Mouse (Mus musculus) heart, embryonic 10.5 days (tissue): ENCODE measurements around the gene Ehbp1. TPM values are rescaled to one million over a fixed set of nuclear protein-coding genes. Genes with fewer than 3 reads are reported as not detected.

Experiments used
- DNase-seq: peaks from one replicate; pipeline ENCODE4 v3.0.0-alpha.2; 2017; ENCODE audit warnings: low spot score
- H3K27ac ChIP-seq: fragments of 300-500 bp; sonication (generic); 2 replicates; pipeline ENCODE4 v1.5.1; 2016; ENCODE audit warnings: mild to moderate bottlenecking
- H3K27me3 ChIP-seq: fragments of 300-500 bp; sonication (generic); 2 replicates; pipeline ENCODE4 v1.6.1; 2016; ENCODE audit warnings: mild to moderate bottlenecking; ENCODE audit not compliant: poor library complexity, insufficient read depth, severe bottlenecking
- H3K36me3 ChIP-seq: fragments of 300-500 bp; sonication (generic); 2 replicates; pipeline ENCODE4 v1.6.1; 2016; ENCODE audit warnings: mild to moderate bottlenecking, moderate library complexity
- H3K4me1 ChIP-seq: fragments of 300-500 bp; sonication (generic); 2 replicates; pipeline ENCODE4 v1.6.1; 2016; ENCODE audit warnings: mild to moderate bottlenecking
- H3K4me3 ChIP-seq: fragments of 300-500 bp; sonication (generic); 2 replicates; pipeline ENCODE4 v1.5.1; 2016; ENCODE audit warnings: mild to moderate bottlenecking, moderate library complexity
- H3K9me3 ChIP-seq: fragments of 300-500 bp; sonication (generic); 2 replicates; pipeline ENCODE4 v1.6.1; 2016; ENCODE audit warnings: mild to moderate bottlenecking, moderate library complexity
- WGBS: fragments of 180-500 bp; shearing (Covaris S2); methylation state at CpG from one replicate; pipeline ENCODE4 v1.1.7; 2016; 5-methylcytosine and 5-hydroxymethylcytosine counted together
- polyA plus RNA-seq: library from polyadenylated mRNA; unstranded; fragments of >200 nt; fragmentation: Nextera tagmentation; extraction: Ambion mirVana; gene quantifications from 2 replicates; pipeline ENCODE4 v1.2.1, GENCODE M21; 2016

Gene Ehbp1
- polyA plus RNA-seq, 1 experiment from 2014 or later = 10.6 TPM

DNA sequence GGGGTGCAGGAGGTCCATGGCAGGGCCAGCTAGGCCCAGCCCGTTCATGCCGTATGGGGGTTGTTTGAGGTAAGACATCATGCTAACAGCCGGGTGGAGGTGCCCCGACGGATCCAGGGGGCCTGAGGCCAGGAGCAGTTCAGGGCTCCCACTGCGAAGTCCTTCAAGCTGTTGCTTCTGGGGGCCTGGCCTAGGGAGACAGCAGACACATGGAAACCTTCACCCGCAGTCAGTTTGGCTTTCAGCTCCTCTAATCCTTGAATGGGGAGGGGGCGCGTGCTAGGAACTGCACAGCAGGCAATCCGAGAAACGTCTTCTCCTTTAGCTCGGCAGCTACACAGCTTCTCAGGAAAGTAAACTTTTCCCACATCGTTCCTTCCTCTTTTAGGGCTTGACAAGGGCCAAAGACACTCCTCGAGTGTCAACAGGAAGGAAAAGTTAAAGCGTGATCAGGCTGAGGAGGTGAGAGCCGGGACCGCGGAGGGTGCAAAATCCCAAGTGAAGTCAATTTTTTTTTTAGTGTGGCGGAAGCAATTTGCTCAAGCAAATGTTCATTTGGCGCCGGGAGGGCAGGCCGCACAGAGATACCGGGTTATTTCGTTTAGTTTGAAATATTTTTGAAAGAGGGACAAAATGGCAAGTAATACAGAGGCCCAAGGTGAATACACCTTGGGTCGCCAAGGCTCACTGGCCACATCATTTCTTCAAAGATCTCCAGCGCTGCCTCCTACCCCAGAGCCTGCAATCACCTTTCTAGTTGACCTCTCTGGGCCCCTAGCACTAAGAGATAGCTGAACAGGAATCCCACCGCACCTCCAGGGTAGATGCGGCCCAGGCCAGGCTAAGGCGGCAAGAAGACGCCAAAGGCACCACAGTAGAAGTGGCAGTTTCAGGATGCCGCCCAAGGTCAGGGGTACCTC is 342.4 kb downstream of the Ehbp1 start:
- H3K4me3 ChIP-seq = peak overlapping the region; percentile 75; the same call in 1 of the 2 replicates
- peaks cover 50% of the 10 kb centered on the region for H3K4me1 ChIP-seq
- DNase-seq = no peak
- H3K9me3 ChIP-seq = no peaks in the 10 kb centered on the region
- H3K27ac ChIP-seq = no peak overlapping the region
- no peaks in the 10 kb centered on the region for H3K36me3 ChIP-seq
- peaks cover 94% of the 10 kb centered on the region for H3K27me3 ChIP-seq
- 7% methylated on average over 31 of the region's 31 CpGs for WGBS

DNA sequence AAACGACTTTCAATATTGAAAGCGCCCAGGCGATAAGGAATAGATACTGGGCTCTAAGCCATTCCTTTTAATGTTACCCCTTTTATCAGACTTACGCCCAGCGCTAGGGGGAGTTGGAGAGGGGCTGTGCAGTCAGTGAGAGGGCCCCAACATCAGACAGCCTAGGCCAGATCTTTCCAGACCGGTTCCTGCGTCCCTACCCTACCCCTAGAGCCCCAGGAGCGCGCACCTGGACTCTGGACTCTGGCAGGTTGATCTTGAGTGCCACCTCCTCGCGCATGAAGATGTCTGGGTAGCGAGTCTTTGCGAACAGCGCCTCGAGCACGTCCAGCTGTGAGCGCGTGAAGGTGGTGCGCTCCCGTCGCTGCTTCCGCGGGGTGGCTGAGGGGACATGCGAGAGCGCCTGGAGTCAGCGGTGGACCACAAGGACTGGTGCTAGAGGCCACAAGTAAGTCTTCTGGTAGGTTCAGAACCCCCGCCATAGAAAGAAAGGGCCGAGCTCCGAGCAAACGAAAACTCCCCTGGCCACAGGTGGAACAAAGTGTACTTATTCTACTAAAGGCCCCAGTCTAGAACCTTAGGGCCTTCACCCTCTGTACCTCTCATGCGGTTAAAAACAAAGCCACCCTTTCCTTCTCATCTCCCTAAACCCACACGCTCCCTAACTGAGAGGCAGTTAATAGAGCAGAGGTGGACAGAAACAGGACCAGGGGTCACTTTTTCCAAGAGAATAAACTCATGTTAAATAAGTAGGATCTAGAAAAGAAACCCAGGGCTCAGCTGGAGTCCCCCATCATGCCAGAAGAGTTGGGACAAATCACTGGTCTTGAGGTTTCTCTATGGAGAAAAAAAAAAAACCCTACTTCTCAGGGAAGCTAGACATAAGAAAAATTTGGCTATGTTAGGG is 343.7 kb downstream of the Ehbp1 start:
- DNase-seq = peak; percentile 77
- no peaks in the 10 kb centered on the region for H3K36me3 ChIP-seq
- H3K4me3 ChIP-seq = no peak overlapping the region
- H3K27ac ChIP-seq = no peak overlapping the region
- H3K9me3 ChIP-seq = no peaks in the 10 kb centered on the region
- H3K4me1 ChIP-seq = peaks cover 40% of the 10 kb centered on the region
- 7% methylated on average over 32 of the region's 32 CpGs for WGBS
- peaks cover 94% of the 10 kb centered on the region for H3K27me3 ChIP-seq

DNA sequence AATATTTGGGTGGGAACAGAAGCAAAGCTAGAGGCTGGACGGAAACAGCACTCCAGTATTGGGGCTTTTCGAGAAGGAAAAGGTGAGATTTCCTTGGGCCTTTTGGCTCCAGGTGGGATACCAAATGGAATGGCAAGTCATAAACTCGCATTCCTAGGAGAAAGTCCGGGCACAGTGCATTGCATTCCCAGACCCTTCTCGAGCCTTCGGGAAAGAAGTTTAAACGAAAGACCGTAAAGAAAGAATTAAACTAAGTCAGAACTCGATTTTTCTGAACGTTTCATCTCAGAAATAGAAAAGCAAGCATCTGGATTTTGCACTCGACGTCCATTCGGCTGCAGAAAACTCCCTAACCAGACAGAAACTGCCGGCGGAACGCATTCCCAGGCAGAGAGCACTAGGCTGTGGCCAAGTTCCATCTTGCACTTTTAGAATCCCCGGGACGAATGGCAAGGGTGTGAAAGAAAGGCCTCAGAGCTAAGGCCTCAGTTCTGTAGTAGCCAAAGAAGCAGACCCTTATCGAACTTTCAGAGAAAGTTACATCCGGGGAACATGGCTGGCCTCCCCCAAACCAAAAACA is 344.4 kb downstream of the Ehbp1 start:
- no peaks in the 10 kb centered on the region for H3K36me3 ChIP-seq
- no peak overlapping the region for H3K27ac ChIP-seq
- H3K4me3 ChIP-seq = no peak overlapping the region
- H3K27me3 ChIP-seq = peaks cover 97% of the 10 kb centered on the region
- no peaks in the 10 kb centered on the region for H3K9me3 ChIP-seq
- peaks cover 40% of the 10 kb centered on the region for H3K4me1 ChIP-seq
- WGBS = 2% methylated on average over 20 of the region's 20 CpGs
- DNase-seq = no peak

DNA sequence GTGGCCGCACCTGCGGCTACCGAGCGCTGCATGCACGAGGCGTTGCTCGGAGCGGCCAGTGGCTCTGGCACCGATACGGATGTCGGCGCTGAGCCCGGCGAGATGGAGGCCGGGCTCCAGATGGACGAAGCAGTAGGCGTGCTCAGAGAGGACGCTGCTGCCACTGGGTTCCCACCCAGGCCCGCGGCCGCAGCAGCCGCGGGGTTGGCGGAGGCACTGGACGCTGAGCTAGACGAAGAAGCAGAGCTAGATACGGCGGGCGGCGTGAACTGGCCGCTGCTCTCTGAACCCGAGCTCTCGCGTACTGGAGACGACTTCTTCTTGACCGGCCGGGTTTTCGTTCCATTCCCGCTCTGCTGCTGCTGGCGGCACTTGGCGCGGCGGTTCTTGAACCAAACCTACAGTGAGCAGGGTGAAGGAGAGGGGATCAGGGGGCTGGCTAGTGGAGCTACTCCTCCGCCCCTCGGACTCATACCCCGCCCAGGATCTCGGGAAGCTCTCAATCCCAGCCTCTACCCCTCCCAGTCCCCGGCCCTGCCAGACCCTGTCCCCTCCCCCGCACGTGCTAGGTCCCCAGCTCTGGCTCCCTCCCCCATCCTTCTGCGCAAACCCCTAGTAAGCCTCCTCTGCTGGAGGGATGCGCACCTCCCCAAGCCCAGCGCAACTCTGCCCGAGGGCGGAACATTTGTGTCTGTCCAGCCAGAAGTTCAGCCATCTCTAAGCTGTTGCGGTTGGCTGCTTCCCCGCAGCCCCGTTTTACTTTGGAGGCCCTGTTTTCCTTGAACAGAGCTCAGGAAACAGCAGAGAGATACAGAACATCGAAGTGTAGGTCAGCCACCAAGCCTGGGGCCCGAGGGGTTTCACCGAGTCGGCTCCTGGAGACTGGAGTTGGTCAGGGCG is 345.2 kb downstream of the Ehbp1 start:
- Histone ChIP-seq H3K36me3 (no peaks in the 10 kb centered on the region), H3K27ac (no peak overlapping the region), H3K27me3 (peaks cover 99% of the 10 kb centered on the region), H3K4me1 (peaks cover 39% of the 10 kb centered on the region), H3K9me3 (no peaks in the 10 kb centered on the region), H3K4me3 (peak overlapping the region; percentile 55)
- peak; percentile 79 for DNase-seq
- WGBS = under 1% methylated on average over 63 of the region's 63 CpGs

DNA sequence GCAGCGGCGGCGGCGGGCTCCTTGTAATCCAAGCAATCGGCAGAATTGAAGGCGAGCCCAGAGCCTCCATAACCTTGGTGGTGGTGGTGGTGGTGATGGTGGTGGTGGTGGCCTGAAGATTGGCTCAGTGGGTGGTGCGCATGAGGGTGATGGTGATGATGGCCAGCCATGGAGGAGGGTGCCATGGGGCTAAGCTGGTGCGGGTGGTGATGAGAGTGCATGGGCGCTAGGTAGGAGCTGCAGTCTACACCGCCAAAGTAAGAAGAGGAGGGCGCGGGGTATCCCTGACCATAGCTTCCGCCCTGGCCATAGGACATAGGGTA is 345.8 kb downstream of the Ehbp1 start:
- Histone ChIP-seq H3K4me3 (peak overlapping the region; percentile 55), H3K9me3 (no peaks in the 10 kb centered on the region), H3K27me3 (peaks cover 100% of the 10 kb centered on the region), H3K27ac (no peak overlapping the region), H3K36me3 (no peaks in the 10 kb centered on the region), H3K4me1 (peaks cover 39% of the 10 kb centered on the region)
- DNase-seq = peak; percentile 76
- WGBS = 3% methylated on average over 13 of the region's 13 CpGs

DNA sequence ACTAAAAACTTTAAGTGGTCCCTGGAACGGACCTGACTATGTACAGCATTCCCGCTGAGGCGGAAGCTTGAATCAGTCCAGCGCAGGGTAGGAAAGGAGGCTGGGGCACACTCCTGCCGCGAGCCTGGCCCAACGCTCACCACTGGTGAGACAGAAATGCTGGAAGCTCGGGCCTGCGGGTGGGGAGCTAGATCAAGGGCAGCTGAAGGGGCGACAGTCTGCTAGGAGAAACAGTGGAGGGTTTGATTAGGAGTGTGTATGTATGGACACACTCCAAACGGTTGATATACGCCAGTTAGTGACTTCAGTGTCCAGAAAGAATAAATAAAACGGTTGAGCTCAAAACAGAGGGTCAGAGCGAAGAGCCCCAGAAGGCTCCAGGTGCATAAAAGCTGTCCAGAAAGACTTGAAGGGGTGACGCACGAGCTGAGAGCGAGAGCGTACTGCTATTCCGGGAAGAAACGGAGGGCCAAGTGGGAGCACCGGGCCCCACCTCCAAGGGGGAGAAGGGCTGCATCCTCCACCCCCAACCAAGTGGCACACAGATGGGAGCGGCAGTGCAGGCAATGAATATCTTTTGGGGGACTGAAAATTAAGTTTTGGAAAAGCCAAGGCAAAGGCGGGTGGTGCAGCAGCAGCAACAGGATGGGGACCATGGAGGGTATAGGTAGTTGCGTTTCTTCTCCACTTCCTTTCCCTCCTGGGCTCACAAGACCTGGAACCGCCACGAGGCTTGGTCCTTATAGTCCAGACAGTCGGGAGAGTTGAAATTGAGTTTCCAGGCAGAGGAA is 346.4 kb downstream of the Ehbp1 start:
- WGBS = 3% methylated on average over 27 of the region's 27 CpGs
- no peaks in the 10 kb centered on the region for H3K36me3 ChIP-seq
- no peaks in the 10 kb centered on the region for H3K9me3 ChIP-seq
- H3K4me1 ChIP-seq = peaks cover 34% of the 10 kb centered on the region
- peak; percentile 74 for DNase-seq
- H3K27ac ChIP-seq = no peak overlapping the region
- peak overlapping the region; percentile 55 for H3K4me3 ChIP-seq
- peaks cover 100% of the 10 kb centered on the region for H3K27me3 ChIP-seq

DNA sequence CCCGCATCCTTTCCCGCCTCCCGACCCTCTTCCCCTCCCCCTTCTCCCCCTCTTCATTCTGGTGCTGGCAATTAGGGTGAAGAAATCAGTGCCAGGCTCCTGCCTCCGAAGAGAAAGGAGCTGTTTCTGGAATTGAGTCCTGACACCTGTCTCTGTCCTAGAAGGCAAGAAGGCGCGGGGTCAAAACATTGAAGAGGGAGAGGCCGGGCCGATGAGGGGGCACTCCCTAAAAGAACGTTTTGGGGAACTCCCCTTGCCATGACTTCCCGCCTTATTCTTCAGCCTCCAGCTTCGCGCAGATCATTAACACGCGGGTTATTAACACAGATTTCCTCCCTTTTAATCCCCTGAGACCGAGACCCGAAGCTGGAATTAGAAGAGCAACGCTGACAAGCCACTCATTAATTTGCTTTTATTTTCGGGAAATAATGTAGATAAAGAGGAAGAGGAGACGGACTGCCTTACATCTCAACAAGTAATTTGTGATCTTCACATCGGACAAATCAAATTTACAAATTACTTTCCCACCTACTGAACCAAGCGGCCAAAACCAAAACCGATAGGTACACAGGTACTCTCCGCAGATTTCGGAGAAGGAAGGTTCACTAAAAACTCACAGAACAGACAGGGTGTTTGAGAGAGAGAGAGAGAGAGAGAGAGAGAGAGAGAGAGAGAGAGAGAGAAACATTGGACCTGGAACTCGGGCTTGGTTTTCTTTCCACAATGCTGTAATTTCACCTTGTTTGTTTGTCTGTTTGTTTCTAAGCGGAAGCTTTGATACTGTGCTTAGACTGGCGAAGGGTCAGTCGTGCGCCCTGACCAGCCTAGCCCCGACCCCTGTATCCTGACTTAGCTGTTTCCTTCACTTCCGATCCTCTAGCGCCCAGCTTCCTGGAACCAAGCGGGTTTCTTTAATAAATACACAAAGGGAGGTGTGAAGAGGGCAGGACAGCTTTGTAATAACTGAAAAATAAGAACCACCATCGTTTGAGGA is 347.4 kb downstream of the Ehbp1 start:
- WGBS = 1% methylated on average over 34 of the region's 34 CpGs
- no peaks in the 10 kb centered on the region for H3K36me3 ChIP-seq
- no peak overlapping the region for H3K27ac ChIP-seq
- H3K9me3 ChIP-seq = no peaks in the 10 kb centered on the region
- H3K27me3 ChIP-seq = peaks cover 95% of the 10 kb centered on the region
- H3K4me1 ChIP-seq = peaks cover 27% of the 10 kb centered on the region
- peak; percentile 74 for DNase-seq
- H3K4me3 ChIP-seq = no peak overlapping the region

DNA sequence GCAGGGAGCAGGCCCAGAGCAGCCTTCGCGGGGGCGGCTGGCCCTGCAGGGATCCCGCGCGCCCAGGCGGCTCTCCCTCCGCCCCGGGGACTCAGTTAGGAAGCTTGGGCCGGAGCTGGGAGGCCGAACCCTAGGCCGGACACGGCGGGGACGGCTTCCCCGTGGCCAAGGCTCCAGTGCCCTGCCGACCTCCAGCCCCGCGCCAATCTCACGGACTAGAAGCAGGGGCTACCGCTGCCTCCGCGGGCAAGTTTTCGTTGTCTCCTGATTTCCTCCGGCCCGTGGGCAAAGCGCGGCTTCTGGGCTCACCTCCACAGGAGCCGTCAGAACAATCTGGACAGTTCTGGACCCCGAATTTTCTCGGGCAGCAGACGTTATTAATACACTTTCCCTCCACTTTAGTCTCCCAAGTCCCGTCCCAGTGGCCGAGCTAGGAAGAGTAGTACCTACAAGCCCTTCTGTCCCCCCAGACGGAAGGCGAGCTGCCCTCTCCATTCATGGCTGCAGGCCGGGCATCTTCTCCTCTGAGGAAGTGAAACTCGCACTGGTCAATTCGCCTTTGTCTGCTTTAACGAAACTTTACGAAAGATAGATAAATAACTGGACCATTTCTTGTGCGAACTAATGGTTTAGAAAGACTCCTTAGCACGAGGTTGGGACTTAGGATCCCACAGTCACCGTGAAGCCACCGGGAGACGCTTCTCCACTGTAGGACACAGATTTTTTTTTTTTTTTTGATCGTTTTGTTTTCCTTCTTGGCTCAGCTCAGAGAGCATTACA is 348.3 kb downstream of the Ehbp1 start:
- Histone ChIP-seq H3K27ac (no peak overlapping the region), H3K36me3 (no peaks in the 10 kb centered on the region), H3K27me3 (peaks cover 95% of the 10 kb centered on the region), H3K9me3 (no peaks in the 10 kb centered on the region), H3K4me1 (peaks cover 27% of the 10 kb centered on the region), H3K4me3 (peak overlapping the region; percentile 45)
- peak; percentile 82 for DNase-seq
- WGBS = under 1% methylated on average over 47 of the region's 47 CpGs

DNA sequence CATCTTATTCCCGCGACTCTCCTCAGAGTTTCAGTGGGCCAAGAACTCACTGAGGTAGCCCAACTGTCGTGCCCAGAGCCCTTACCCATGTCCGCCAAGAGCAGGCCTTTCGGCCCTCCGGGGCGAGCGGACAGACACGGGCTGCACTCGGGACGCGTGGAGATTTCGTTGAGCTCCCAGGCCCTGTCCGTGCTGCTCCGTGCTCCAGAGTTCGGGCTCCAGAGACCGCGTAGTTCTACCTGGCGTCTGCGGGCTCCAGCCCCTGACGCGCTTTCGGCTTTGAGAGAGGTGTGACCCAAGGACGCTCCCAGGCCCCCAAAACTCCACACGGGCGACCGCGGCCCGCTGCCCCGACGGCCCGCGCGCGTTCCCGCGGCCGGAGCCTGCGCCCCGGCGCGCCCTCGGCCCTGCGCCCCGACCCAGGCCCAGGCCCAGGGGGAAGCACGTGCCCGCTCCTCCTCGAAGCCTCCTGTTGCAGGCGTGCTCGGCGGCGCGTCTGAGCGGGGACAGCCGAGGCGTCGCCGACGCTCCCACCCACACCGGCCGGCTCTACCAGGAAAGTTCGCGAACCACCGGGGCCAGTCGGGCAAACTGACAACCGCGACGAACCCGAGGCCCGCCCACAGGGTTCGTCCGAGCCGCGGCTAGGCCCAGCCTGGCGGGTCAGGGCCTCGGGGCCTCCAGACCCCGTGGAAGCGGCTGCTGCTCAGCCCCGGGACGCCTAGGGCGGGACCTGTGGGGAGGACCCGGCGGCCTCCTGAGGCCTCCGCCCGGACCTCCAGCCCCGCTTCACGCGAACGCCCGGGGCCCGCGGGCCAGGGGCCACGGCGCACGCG is 349.1 kb downstream of the Ehbp1 start:
- H3K27me3 ChIP-seq = peaks cover 94% of the 10 kb centered on the region
- H3K4me3 ChIP-seq = peak overlapping the region; percentile 45
- no peaks in the 10 kb centered on the region for H3K9me3 ChIP-seq
- peak; percentile 76 for DNase-seq
- WGBS = 1% methylated on average over 96 of the region's 96 CpGs
- 0 out of 2 replicates have a peak overlapping the region, but pooled peaks have one; percentile 29 for H3K27ac ChIP-seq
- peaks cover 27% of the 10 kb centered on the region for H3K4me1 ChIP-seq
- H3K36me3 ChIP-seq = no peaks in the 10 kb centered on the region
